Mouse (Mus musculus) urinary bladder, postnatal 14 days (tissue): ENCODE data around the gene Fam227b.

Source experiments
- DNase-seq: peaks from one replicate; pipeline ENCODE4 v3.0.0; 2021; ENCODE audit warnings: low spot score

Gene Fam227b

GRCm38 (mm10) chr2:126006088-126006487 lies 145.7 kb downstream of the Fam227b start:
- DNase-seq = peak; percentile 65

GRCm38 (mm10) chr2:126002291-126002690 lies 149.5 kb downstream of the Fam227b start:
- DNase-seq = no peak

GRCm38 (mm10) chr2:125975808-125976345 lies 175.9 kb downstream of the Fam227b start:
- no peak for DNase-seq

DNA sequence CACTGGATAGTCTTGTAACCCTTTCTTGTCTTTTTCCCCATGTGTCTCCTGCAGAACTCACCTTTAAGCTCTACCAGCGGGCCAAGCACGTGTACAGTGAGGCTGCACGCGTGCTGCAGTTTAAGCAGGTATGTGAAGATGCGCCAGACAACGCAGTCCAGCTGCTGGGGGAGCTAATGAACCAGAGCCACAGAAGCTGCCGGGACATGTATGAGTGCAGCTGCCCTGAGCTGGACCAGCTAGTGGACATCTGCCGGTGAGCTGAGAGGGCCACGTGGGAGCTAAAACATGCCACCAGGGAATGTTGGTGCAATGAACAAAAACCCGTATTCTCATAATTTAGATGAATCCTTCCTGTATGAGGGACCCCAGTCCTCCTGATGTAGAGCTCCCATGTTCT lies 176.6 kb downstream of the Fam227b start:
- DNase-seq = no peak

DNA sequence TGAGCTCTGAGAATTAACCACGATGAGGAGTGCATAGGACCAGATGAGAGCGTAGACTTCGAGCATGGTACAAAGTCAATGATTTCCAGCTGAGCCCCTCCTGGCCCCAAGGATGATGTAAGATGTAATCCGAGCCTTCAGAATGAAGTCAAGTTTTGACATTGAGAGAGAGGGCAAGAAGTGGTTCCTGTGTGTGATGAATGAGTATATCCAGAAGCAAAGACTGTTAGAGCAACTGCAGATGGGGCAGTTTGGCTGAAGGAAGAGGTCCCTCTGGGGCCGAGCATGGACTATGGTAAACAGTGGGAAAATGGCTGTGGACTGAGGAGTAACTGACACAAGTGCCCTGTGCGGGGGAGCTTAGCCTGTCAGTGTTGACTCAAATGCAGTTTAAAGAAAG lies 178.6 kb downstream of the Fam227b start:
- DNase-seq = no peak

DNA sequence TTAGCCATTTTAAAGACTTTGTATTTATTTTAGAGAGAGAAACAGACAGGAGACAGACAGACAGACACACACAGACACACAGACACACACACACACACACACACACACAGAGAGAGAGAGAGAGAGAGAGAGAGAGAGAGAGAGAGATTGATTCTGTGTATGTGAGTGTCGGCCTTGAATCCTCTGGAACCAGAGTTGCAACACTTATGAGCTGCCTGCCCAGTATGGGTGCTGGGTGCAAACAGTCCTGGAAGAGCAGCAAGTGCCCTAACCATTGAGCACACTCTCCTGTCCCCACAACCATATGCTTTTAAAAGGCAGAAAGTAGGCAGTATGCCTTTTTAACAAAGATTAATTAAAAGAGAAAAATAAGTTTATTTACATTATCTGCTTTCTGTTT lies 183.0 kb downstream of the Fam227b start:
- DNase-seq = no peak

DNA sequence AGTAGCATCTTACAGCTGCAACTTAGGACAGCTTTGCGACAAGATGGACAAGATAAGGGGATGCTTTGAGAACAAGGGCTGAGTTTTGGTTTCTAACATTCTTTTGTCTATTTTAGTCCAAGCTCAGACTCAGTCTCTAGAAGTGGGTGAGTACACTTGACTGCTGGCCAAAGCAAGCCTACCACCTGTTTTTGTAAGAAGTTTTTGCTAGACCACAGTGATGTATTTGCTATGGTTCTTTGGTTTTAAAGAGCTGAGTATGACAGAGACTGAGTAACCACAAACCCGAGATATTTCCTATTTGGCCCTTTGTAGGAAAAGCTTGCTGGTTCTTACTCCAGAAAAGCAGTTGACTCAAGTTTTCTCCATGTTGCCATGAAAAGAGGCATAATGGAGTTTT lies 203.6 kb downstream of the Fam227b start:
- no peak for DNase-seq

DNA sequence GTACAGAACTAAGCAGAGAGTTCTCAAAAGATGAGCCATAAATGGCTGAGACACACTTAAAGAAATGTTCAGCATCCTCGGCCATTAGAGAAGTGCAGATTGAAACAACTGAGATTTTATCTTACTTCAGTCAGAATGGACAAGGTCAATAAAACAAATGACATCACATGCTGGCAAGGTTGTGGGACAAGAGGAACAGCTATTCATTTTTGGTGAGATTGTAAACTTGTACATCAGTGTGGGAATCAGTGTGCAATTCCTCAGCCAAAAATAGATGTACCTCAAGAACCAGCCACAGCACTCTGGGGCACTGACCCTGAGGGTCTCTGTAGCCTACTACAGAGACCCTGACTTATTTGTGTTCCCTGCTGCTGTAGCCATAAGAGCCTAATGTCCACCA lies 208.5 kb downstream of the Fam227b start:
- DNase-seq = no peak

DNA sequence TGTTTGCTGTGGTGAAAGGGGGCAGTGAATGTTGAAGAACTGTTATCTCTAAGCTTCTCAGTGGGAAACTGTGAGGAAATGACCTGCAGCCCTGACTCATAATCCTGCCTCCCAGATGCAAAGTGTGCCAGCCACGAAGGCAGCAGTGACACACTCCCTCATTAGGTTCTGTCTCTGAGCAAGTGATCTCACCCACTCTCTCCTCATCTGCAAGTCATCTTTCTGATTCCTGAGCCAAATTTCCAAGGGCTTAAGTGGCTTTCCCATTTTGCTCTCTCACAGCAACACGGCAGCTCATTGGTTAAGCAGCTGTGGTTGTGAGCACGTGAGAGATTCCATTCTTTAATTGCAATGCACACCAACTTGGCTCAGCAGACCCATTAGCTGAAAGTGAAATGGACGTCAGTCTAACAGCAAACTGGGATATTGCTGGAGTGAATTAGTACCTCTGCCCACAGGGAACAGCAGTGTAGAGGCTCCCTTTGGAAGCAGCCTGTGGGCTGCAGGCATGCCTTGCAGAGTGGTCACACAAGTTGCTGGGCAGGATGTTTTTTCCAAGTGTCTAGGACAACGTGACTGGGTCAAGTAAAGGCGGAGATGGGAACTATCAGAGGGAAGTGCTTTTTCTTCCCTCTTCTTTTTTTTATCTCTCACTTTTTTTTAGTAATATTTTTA lies 210.6 kb downstream of the Fam227b start:
- DNase-seq = no peak

- DNase-seq = no peak
These were observed 212.7 kb downstream of the Fam227b start for GRCm38 (mm10) chr2:125938993-125939642.

DNA sequence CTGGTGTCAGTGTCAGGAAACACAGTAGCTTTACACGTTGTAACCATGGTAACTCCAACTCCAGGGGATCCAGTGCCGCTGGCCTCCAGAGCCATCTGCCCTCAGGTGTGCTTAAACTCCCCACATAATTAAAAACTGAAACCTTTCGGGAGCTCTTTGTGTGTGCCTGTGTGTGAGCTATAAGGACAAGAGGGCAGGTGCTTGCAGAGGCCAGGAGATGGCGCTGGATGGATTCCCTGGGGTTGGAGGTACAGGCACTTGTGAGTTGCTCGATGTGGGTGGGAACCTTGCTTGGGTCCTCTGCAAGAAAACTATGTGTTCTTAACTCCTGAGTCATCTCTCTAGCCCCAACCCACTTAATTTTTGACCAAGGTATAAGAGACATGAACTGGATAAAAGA lies 215.4 kb downstream of the Fam227b start:
- DNase-seq = no peak

- DNase-seq = no peak
These were observed 217.8 kb downstream of the Fam227b start for GRCm38 (mm10) chr2:125933977-125934376.
